Mouse (Mus musculus) neural tube, embryonic 11.5 days (tissue): ENCODE results near the gene Zfhx3. TPM values are rescaled to one million over a fixed set of nuclear protein-coding genes. Genes with fewer than 3 reads are reported as not detected.
A peak's percentile ranks its signal among the peaks of the same experiment; 100 is the strongest.

Experiments
- ATAC-seq: fragments of 200-750 bp; cut with Nextera tagmentation; 2 replicates; pipeline ENCODE4 v1.8.0; 2017; ENCODE audit warnings: moderate number of reproducible peaks, mild to moderate bottlenecking, moderate TSS enrichment, moderate library complexity; ENCODE audit not compliant: insufficient read depth, low FRiP score, low TSS enrichment
- DNase-seq: peaks from one replicate; pipeline ENCODE4 v3.0.0-alpha.2; 2015; ENCODE audit warnings: low spot score
- H3K27ac ChIP-seq: fragments of 300-500 bp; sonication (generic); 2 replicates; pipeline ENCODE4 v1.5.1; 2014; ENCODE audit warnings: low read depth, mild to moderate bottlenecking, low read length
- H3K27me3 ChIP-seq: fragments of 300-500 bp; sonication (generic); 2 replicates; pipeline ENCODE4 v1.6.1; 2014; ENCODE audit warnings: mild to moderate bottlenecking, low read length, mixed read lengths; ENCODE audit not compliant: control insufficient read depth, insufficient read depth
- H3K36me3 ChIP-seq: fragments of 300-500 bp; sonication (generic); 2 replicates; pipeline ENCODE4 v1.6.1; 2014; ENCODE audit warnings: mild to moderate bottlenecking, low read length, moderate library complexity, mixed read lengths; ENCODE audit not compliant: control insufficient read depth, insufficient read depth
- H3K4me1 ChIP-seq: fragments of 300-500 bp; sonication (generic); 2 replicates; pipeline ENCODE4 v1.6.1; 2014; ENCODE audit warnings: low read length, mixed read lengths; ENCODE audit not compliant: control insufficient read depth, insufficient read depth
- H3K4me2 ChIP-seq: fragments of 300-500 bp; sonication (generic); 2 replicates; pipeline ENCODE4 v1.6.1; 2014; ENCODE audit warnings: low read depth, mild to moderate bottlenecking, moderate library complexity
- H3K4me3 ChIP-seq: fragments of 300-500 bp; sonication (generic); 2 replicates; pipeline ENCODE4 v1.5.1; 2014; ENCODE audit warnings: low read depth, low read length
- H3K9ac ChIP-seq: fragments of 300-500 bp; sonication (generic); 2 replicates; pipeline ENCODE4 v1.6.1; 2014; ENCODE audit warnings: mild to moderate bottlenecking, low read length
- H3K9me3 ChIP-seq: fragments of 300-500 bp; sonication (generic); 2 replicates; pipeline ENCODE4 v1.6.1; 2016; ENCODE audit warnings: low read length; ENCODE audit not compliant: control insufficient read depth
- whole genome bisulfite sequencing: fragments of 180-500 bp; shearing (Covaris S2); extraction: QIAGEN DNeasy Blood & Tissue Kit; methylation state at CpG from one replicate; pipeline ENCODE4 v1.1.7; 2014; 5-methylcytosine and 5-hydroxymethylcytosine counted together
- polyA plus RNA-seq: library from polyadenylated mRNA; unstranded; fragments of >200 nt; fragmentation: Nextera tagmentation; extraction: Ambion mirVana; gene quantifications from 2 replicates; pipeline ENCODE4 v1.2.1, GENCODE M21; 2014

Gene Zfhx3
- polyA plus RNA-seq, 1 experiment from 2014 or later, result 36.2 TPM

GRCm38 (mm10) chr8:108536911-108537351 lies 594.5 kb downstream of the Zfhx3 start:
- no peak for DNase-seq
- H3K9ac ChIP-seq, result no peak overlapping the region
- ATAC-seq, result no peak
- 87% methylated on average over 15 of the region's 15 CpGs for WGBS
- H3K9me3 ChIP-seq, result no peaks in the 10 kb centered on the region
- no peak overlapping the region for H3K4me2 ChIP-seq
- H3K36me3 ChIP-seq, result no peaks in the 10 kb centered on the region
- no peak overlapping the region for H3K4me3 ChIP-seq
- no peaks in the 10 kb centered on the region for H3K27me3 ChIP-seq
- 0 out of 2 replicates have a peak overlapping the region, but pooled peaks have one; percentile 20 for H3K27ac ChIP-seq
- no peaks in the 10 kb centered on the region for H3K4me1 ChIP-seq

DNA sequence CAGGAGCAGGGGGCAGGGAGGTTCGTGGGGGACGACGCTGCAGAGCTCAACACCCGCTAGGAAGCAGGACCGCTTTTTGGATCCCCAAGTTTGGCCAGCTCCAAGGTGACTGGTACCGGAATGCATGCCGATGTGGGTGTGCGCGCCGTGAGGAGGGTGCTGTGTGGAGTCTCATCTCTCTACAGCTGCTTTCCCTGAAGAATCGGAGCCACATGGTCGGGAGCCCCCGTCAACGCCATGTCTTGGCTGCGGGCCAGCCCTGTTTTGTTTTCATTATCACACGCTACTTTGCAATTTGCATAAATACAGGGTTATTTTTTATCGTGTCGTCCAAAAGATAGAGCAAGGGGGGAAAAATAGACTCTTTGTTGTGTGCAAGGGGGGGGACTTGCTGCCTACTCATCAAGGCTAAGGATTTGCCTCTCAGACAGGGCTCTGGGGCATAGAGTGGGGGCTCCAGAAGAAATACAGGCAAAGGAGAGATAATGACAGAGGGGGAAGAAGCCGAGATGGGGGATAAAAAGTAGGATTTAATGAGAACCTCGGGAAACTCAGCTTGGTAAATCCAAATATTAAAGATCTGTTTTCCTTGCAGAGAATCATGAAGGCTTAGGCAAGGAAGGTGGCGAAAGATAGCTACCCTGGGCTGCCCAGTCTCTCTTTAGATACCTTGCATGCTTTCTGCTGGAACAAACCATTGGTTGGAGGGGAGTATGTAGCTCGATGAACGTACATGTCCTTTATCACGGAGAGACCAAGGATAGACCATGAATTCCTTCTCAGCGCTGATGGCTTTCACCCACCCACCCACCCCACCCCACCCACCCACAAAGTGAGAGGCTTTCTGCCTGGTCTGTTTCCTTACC lies 595.5 kb downstream of the Zfhx3 start:
- H3K4me1 ChIP-seq, result no peaks in the 10 kb centered on the region
- no peaks in the 10 kb centered on the region for H3K27me3 ChIP-seq
- ATAC-seq, result no peak
- H3K4me3 ChIP-seq, result no peak overlapping the region
- no peak overlapping the region for H3K4me2 ChIP-seq
- no peak overlapping the region for H3K9ac ChIP-seq
- peak; percentile 52 for DNase-seq
- H3K9me3 ChIP-seq, result no peaks in the 10 kb centered on the region
- no peak overlapping the region for H3K27ac ChIP-seq
- H3K36me3 ChIP-seq, result no peaks in the 10 kb centered on the region
- WGBS, result 78% methylated on average over 25 of the region's 25 CpGs

- Histone ChIP-seq H3K27ac (no peak overlapping the region), H3K9ac (no peak overlapping the region), H3K4me3 (no peak overlapping the region), H3K9me3 (no peaks in the 10 kb centered on the region), H3K4me2 (no peak overlapping the region), H3K4me1 (no peaks in the 10 kb centered on the region), H3K27me3 (no peaks in the 10 kb centered on the region), H3K36me3 (no peaks in the 10 kb centered on the region)
- WGBS, result 69% methylated on average over 8 of the region's 8 CpGs
- DNase-seq, result no peak
- no peak for ATAC-seq
Observed at GRCm38 (mm10) chr8:108538929-108539555, 596.6 kb downstream of the Zfhx3 start.

GRCm38 (mm10) chr8:108552518-108552917 lies 610.1 kb downstream of the Zfhx3 start:
- H3K27ac ChIP-seq, result peak overlapping the region; percentile 37; the same call in 1 of the 2 replicates
- H3K9ac ChIP-seq, result no peak overlapping the region
- ATAC-seq, result no peak

DNA sequence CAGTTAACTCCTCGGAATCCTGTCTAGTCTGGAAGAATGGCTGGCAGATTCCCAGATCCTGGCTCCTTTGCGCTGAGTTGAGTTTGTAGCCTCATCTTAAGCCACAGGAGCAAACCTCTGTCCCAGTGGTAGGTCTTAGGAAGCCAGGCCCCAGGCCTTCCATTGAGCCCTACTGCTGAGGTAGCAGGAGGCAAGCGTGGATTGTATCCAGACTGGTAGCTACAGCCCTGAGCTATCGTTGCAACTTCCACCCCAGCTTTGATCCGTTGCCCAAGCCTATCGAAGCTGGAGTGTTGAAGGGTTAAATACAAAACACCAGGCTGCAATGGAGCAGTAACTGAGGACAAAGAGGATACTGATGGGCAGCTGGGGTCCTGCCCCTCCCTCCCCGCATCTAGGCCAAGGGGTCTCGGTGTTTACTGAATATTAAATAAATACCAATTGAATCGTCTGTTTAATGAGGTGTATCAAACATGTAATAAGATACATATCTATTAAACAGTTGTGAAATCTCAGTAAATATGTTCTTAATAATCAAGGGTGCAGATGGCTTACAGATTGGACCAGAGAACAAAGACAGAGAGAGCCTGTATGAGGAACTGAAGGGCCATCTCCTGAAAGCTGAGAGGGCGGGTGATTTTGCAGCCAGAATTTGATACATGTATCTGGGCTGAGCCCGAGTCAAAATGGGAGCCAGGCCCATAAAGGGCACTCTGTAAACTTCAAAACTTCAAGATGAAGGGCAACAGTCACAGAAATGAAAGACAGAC lies 611.5 kb downstream of the Zfhx3 start:
- no peak overlapping the region for H3K9ac ChIP-seq
- WGBS, result 75% methylated on average over 11 of the region's 11 CpGs
- H3K27me3 ChIP-seq, result no peaks in the 10 kb centered on the region
- H3K9me3 ChIP-seq, result no peaks in the 10 kb centered on the region
- H3K4me3 ChIP-seq, result no peak overlapping the region
- no peaks in the 10 kb centered on the region for H3K36me3 ChIP-seq
- no peak overlapping the region for H3K27ac ChIP-seq
- no peak overlapping the region for H3K4me2 ChIP-seq
- no peak for DNase-seq
- no peaks in the 10 kb centered on the region for H3K4me1 ChIP-seq
- ATAC-seq, result no peak

More at GRCm38 (mm10) chr8:108552518-108552917, 610.1 kb downstream of the Zfhx3 start:
- H3K36me3 ChIP-seq, result no peaks in the 10 kb centered on the region
- no peaks in the 10 kb centered on the region for H3K4me1 ChIP-seq
- H3K4me2 ChIP-seq, result no peak overlapping the region
- 57% methylated on average over 8 of the region's 8 CpGs for WGBS
- no peak overlapping the region for H3K4me3 ChIP-seq
- H3K27me3 ChIP-seq, result no peaks in the 10 kb centered on the region
- no peaks in the 10 kb centered on the region for H3K9me3 ChIP-seq
- peak; percentile 54 for DNase-seq

DNA sequence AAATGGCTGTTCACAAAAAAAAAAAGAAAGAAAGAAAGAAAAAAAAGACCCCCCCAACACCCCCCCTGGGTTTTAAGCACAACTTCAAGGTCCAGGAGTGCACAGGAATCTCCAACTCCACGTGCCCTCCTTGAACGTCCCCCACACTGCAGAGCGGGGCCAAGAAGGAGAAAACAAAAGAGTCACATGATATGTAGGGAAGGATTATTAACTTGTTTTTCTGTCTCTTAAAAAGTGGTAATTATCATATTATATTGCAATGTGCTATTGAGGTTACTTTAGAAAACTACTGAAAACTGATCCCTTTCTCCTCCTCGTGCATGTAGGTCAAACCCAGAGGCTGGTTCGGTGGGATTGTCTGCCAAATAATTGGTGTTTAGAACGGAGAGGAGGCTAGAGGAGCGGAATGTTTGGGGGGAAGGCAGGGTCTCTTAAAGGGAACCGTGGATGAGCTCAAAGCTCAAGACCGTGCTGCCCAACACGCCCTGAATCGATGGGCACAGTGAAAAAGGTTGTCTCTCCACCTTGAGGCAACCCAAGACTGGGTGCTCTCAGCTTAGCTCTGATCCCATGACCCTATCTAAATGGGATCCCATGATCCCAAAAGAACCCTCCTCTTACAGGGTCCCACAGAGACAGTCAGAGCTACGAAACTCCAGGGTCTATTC lies 612.3 kb downstream of the Zfhx3 start:
- no peak overlapping the region for H3K27ac ChIP-seq
- H3K9me3 ChIP-seq, result no peaks in the 10 kb centered on the region
- no peaks in the 10 kb centered on the region for H3K36me3 ChIP-seq
- no peak overlapping the region for H3K4me2 ChIP-seq
- no peak for DNase-seq
- H3K4me1 ChIP-seq, result no peaks in the 10 kb centered on the region
- no peak for ATAC-seq
- WGBS, result 84% methylated on average over 12 of the region's 12 CpGs
- H3K27me3 ChIP-seq, result no peaks in the 10 kb centered on the region
- no peak overlapping the region for H3K9ac ChIP-seq
- H3K4me3 ChIP-seq, result no peak overlapping the region

DNA sequence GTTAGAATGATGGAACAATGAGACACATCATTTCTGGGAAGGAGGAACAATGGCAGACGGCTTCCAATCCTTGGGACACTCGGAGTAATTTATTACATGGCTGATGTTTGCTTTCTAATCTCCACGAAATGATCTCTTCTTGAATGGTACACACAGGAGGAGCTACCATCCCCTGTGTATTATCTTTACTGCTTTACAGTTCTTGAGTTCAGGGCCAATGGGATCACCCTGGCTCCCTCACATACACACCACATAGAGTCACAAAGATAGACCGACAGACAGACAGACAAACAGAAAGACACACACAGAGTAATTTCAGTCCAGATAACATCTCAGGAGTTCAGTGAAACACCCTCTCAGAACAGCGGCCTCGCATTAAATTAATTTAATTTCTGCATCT lies 621.0 kb downstream of the Zfhx3 start:
- ATAC-seq (no peak), DNase-seq (no peak)
- H3K4me1 ChIP-seq, result 0 out of 2 replicates have a peak, but pooled peaks cover 3% of the 10 kb centered on the region
- no peaks in the 10 kb centered on the region for H3K27me3 ChIP-seq
- WGBS, result 63% methylated on average over 6 of the region's 6 CpGs
- H3K36me3 ChIP-seq, result no peaks in the 10 kb centered on the region
- H3K9me3 ChIP-seq, result no peaks in the 10 kb centered on the region
- no peak overlapping the region for H3K27ac ChIP-seq
- H3K4me2 ChIP-seq, result no peak overlapping the region
- no peak overlapping the region for H3K4me3 ChIP-seq
- H3K9ac ChIP-seq, result no peak overlapping the region

DNA sequence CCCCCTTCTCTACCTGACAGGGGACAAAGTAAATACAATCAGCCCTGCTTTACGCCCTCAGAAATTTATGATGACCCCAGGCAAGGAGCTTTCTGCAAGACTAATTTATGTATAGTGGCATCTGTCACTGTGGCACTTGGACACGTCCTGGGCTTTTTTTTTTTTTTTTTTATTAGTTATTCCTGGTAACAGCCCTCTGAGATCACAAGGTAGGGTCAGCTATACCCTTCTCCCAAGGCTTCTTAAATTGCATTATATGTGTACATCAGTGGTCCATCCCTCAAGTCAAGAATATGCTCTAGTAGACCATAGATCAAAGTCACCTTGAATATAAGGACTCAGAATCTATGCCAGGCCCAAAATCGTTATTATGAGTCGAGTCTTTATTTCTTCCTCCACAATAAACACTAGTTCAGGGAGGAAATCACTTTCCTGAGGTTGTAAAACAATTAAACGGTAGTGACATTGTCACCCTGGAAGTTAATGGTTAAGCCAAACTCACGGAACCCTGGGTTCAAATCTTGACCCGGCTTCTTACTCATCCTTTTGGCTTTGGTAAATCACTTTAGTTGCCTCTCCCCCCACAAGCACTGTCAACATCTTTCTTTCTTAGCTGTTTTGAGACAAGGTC lies 621.6 kb downstream of the Zfhx3 start:
- DNase-seq, result no peak
- no peak overlapping the region for H3K27ac ChIP-seq

More for the DNA sequence above, 621.6 kb downstream of the Zfhx3 start:
- whole genome bisulfite sequencing, result 47% methylated on average over 7 of the region's 7 CpGs
- no peak for ATAC-seq
- H3K36me3 ChIP-seq, result no peaks in the 10 kb centered on the region
- no peak overlapping the region for H3K4me2 ChIP-seq
- H3K27me3 ChIP-seq, result no peaks in the 10 kb centered on the region
- no peak overlapping the region for H3K9ac ChIP-seq
- 0 out of 2 replicates have a peak, but pooled peaks cover 3% of the 10 kb centered on the region for H3K4me1 ChIP-seq
- H3K9me3 ChIP-seq, result no peaks in the 10 kb centered on the region
- no peak overlapping the region for H3K4me3 ChIP-seq
